Mouse (Mus musculus) forebrain, embryonic 11.5 days (tissue): ENCODE measurements around the gene Arhgef7. TPM values are rescaled to one million over a fixed set of nuclear protein-coding genes. Genes with fewer than 3 reads are reported as not detected.
A peak's percentile ranks its signal among the peaks of the same experiment; 100 is the strongest.

Experiments
- ATAC-seq: fragments of 200-750 bp; cut with Nextera tagmentation; replicated peaks from 2 replicates; pipeline ENCODE4 v1.8.0; 2017; ENCODE audit warnings: moderate TSS enrichment; ENCODE audit not compliant: low FRiP score
- DNase-seq: peaks from one replicate; pipeline ENCODE4 v3.0.0-alpha.2; 2017; ENCODE audit warnings: low spot score
- H3K27ac ChIP-seq: fragments of 300-500 bp; sonication (generic); 2 replicates; pipeline ENCODE4 v1.5.1; 2014; ENCODE audit warnings: low read depth, low read length
- H3K27me3 ChIP-seq: fragments of 300-500 bp; sonication (generic); 2 replicates; pipeline ENCODE4 v1.6.1; 2014; ENCODE audit warnings: mild to moderate bottlenecking, low read length, mixed read lengths; ENCODE audit not compliant: control insufficient read depth, insufficient read depth
- H3K36me3 ChIP-seq: fragments of 300-500 bp; sonication (generic); 2 replicates; pipeline ENCODE4 v1.6.1; 2014; ENCODE audit warnings: mild to moderate bottlenecking, low read length, moderate library complexity, mixed read lengths; ENCODE audit not compliant: control insufficient read depth, insufficient read depth
- H3K4me1 ChIP-seq: fragments of 300-500 bp; sonication (generic); replicated peaks from 2 replicates; pipeline ENCODE4 v1.6.1; 2014; ENCODE audit warnings: low read length, mixed read lengths; ENCODE audit not compliant: control insufficient read depth, insufficient read depth
- H3K4me2 ChIP-seq: fragments of 300-500 bp; sonication (generic); 2 replicates; pipeline ENCODE4 v1.6.1; 2014; ENCODE audit warnings: low read depth, mild to moderate bottlenecking, low read length, moderate library complexity, mixed read lengths; ENCODE audit not compliant: severe bottlenecking
- H3K4me3 ChIP-seq: fragments of 300-500 bp; sonication (generic); 2 replicates; pipeline ENCODE4 v1.5.1; 2014; ENCODE audit warnings: low read depth, low read length
- H3K9ac ChIP-seq: fragments of 300-500 bp; sonication (generic); 2 replicates; pipeline ENCODE4 v1.6.1; 2014; ENCODE audit warnings: low read length
- H3K9me3 ChIP-seq: fragments of 300-500 bp; sonication (generic); 2 replicates; pipeline ENCODE4 v1.6.1; 2016; ENCODE audit warnings: low read length, mixed read lengths; ENCODE audit not compliant: control insufficient read depth
- WGBS: fragments of 180-500 bp; shearing (Covaris S2); extraction: QIAGEN DNeasy Blood & Tissue Kit; methylation state at CpG from one replicate; pipeline ENCODE4 v1.1.7; 2014; 5-methylcytosine and 5-hydroxymethylcytosine counted together
- polyA plus RNA-seq: library from polyadenylated mRNA; unstranded; fragments of >200 nt; fragmentation: Nextera tagmentation; extraction: Ambion mirVana; gene quantifications from 2 replicates; pipeline ENCODE4 v1.2.1, GENCODE M21; 2014

Arhgef7 gene
- polyA plus RNA-seq, 1 experiment from 2014 or later, result 81.9 TPM

DNA sequence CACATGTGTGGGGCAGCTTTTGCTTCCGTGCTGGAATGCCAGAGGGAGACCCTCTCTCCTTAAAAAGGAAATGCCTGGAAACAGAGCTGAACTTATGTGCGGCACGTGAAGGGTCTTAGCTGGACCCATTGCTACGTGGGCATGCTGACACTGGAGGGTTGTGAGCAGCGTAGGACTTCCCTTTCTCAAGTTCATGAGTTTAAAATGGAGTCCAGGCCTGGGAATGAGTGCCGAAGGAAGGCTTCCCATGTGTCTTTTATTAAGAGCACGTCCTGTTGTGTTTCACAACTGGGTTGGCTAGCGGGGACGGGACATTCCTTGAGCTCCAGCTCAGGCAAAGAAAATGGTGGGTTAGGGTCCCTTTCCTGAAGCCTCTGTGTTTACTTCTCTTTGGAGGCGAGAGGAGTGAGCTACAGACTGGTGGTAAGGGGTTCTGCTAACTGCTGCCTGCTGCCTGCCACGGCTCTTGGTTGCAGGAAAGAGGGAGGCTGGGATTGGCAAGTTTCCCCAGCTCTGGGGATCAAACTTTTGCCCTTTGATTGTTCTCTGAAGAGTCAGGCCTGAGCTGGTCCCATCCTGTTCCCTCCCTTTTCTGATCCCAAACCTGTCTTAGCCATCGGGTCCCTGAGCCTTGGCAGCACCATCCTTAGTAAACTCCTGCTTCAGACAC is 2.9 kb downstream of the Arhgef7 start:
- DNase-seq (no peak), ATAC-seq (no peak)
- Histone ChIP-seq H3K27me3 (peaks cover 5% of the 10 kb centered on the region; the same call in 1 of the 2 replicates), H3K9me3 (no peaks in the 10 kb centered on the region), H3K27ac (no peak overlapping the region), H3K36me3 (no peaks in the 10 kb centered on the region; the same call in 1 of the 2 replicates), H3K4me2 (peak overlapping the region; percentile 3; the same call in 1 of the 2 replicates), H3K4me1 (peaks cover 13% of the 10 kb centered on the region), H3K4me3 (no peak overlapping the region), H3K9ac (peak overlapping the region; percentile 1)
- WGBS, result 64% methylated on average over 12 of the region's 12 CpGs

DNA sequence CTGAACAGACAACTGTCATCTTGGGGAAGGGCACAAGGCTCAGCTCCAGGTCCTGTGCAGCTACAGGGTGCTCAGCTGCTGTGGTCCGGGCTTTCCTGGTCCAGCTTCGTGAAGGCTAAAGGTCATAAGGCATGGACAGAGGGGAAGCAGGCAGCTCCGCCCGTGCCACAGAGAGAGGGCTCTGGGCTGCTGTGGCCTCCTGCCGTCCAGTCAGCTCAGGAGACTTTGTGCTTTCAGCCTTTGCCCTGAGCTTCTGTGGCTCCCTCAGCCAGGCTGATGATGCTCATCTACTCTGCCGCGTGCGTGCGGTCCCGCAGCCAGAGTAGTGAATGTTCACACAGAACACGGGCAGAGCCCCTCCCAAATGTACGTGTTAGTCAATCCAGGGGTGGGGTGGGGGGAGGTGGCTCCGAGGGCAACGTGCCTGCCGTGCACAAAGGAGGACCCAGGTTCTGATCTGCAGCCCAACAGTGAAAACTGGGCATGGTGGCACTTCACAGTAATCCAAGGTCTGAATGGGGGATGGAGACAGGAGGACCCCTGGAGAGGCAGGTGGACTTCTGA is 8.2 kb downstream of the Arhgef7 start:
- no peak overlapping the region for H3K4me3 ChIP-seq
- no peaks in the 10 kb centered on the region; the same call in 1 of the 2 replicates for H3K36me3 ChIP-seq
- no peak overlapping the region for H3K4me2 ChIP-seq
- no peak overlapping the region for H3K9ac ChIP-seq
- no peak overlapping the region for H3K27ac ChIP-seq
- H3K9me3 ChIP-seq, result no peaks in the 10 kb centered on the region
- no peaks in the 10 kb centered on the region for H3K27me3 ChIP-seq
- 85% methylated on average over 15 of the region's 15 CpGs for WGBS
- DNase-seq, result no peak
- no peak for ATAC-seq
- no peaks in the 10 kb centered on the region; the same call in 1 of the 2 replicates for H3K4me1 ChIP-seq

DNA sequence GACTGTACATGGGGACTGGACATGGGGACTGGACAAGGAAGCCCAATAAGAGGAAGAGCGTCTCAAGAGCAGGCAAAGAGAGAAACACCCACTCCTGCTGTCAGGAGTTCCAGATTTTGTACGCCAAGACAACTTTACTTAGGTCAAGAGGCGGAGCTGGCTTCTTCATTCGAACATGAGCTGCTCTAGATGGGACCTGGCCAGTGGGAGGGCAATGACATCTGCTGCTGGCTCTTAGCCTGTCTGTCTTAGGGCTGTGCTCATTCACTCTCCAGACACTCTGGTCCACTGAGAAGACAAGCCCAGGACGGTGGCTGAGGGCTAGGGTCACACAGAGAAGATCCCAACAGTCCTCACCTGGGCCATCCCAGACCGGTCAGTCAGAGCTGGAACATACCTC is 9.6 kb downstream of the Arhgef7 start:
- WGBS, result 94% methylated on average over 6 of the region's 6 CpGs
- H3K27me3 ChIP-seq, result no peaks in the 10 kb centered on the region
- H3K27ac ChIP-seq, result no peak overlapping the region
- H3K9ac ChIP-seq, result no peak overlapping the region
- no peaks in the 10 kb centered on the region for H3K9me3 ChIP-seq
- no peaks in the 10 kb centered on the region; the same call in 1 of the 2 replicates for H3K36me3 ChIP-seq
- ATAC-seq (no peak), DNase-seq (no peak)
- no peak overlapping the region for H3K4me2 ChIP-seq
- no peaks in the 10 kb centered on the region for H3K4me1 ChIP-seq
- no peak overlapping the region for H3K4me3 ChIP-seq

DNA sequence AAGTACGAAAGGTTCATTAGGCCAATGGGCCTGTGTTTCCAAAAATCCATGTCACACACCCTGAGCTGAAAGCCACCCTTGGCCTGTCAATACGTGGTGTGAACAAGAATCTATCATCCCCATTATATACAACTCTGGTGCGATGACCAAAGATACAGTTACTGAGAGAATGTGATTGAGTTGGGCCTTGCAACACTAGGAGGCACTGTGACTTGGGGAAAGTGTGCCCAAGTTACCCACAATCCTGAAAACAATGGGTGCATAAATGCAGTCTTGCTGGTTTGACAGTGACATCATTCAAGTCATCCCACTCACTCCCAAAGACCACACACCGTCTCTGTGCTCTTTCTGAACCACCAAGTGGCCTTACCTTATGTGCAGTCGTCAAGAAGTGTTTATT is 11.6 kb downstream of the Arhgef7 start:
- Histone ChIP-seq H3K9me3 (no peaks in the 10 kb centered on the region), H3K4me1 (no peaks in the 10 kb centered on the region), H3K4me2 (no peak overlapping the region), H3K27me3 (no peaks in the 10 kb centered on the region), H3K4me3 (no peak overlapping the region), H3K36me3 (no peaks in the 10 kb centered on the region; the same call in 1 of the 2 replicates), H3K9ac (no peak overlapping the region), H3K27ac (no peak overlapping the region)
- no peak for DNase-seq
- ATAC-seq, result no peak
- 86% methylated on average over 5 of the region's 5 CpGs for WGBS

DNA sequence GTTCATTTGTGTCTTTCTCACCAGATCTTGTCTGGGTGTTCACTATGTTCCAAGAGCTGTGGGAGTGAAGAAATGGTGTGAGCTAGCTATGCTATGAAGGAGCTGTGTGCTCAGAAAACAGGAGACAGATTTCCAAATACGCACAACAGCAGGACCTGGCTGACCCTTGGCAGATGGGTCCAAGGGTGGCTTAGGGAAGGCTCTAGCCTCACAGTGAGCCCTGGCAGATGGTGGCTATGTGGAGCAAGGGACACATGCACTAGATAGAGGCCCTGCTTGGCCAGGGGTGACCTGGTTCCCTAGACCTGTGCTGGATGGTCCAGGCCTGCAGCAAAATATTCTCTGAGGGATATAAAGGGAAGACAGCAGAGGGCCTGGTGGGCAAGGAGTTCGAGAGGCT is 13.3 kb downstream of the Arhgef7 start:
- H3K9me3 ChIP-seq, result no peaks in the 10 kb centered on the region
- no peak overlapping the region for H3K4me2 ChIP-seq
- no peak overlapping the region for H3K9ac ChIP-seq
- no peaks in the 10 kb centered on the region; the same call in 1 of the 2 replicates for H3K36me3 ChIP-seq
- DNase-seq (no peak), ATAC-seq (no peak)
- H3K4me3 ChIP-seq, result no peak overlapping the region
- H3K4me1 ChIP-seq, result no peaks in the 10 kb centered on the region
- H3K27ac ChIP-seq, result no peak overlapping the region
- WGBS, result 93% methylated on average over 2 of the region's 2 CpGs
- H3K27me3 ChIP-seq, result no peaks in the 10 kb centered on the region

DNA sequence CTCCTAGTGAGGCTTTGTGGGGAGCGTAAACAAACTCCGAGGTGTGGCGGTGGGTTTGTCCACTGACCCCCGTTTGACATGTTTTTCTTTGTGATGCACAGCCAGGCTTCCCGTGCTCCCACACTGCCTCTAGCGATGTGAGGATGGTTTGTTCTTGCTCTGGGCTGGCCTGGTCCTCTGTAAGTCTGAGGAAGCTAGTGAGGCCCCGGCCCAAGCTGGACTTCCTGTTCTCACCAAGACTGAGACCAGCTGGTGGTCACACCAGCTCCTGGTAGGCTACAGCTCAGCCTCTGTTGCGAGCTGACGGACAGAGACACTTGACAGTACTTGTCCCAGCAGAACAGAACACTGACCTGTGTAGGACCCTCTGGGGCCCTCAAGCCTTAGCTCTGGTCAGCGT is 16.1 kb downstream of the Arhgef7 start:
- ATAC-seq, result no peak
- no peak overlapping the region for H3K4me3 ChIP-seq
- 85% methylated on average over 10 of the region's 10 CpGs for WGBS
- no peak for DNase-seq
- no peak overlapping the region for H3K4me2 ChIP-seq
- H3K9me3 ChIP-seq, result no peaks in the 10 kb centered on the region
- no peak overlapping the region for H3K9ac ChIP-seq
- no peaks in the 10 kb centered on the region for H3K4me1 ChIP-seq
- no peaks in the 10 kb centered on the region for H3K36me3 ChIP-seq
- H3K27me3 ChIP-seq, result no peaks in the 10 kb centered on the region
- no peak overlapping the region for H3K27ac ChIP-seq

DNA sequence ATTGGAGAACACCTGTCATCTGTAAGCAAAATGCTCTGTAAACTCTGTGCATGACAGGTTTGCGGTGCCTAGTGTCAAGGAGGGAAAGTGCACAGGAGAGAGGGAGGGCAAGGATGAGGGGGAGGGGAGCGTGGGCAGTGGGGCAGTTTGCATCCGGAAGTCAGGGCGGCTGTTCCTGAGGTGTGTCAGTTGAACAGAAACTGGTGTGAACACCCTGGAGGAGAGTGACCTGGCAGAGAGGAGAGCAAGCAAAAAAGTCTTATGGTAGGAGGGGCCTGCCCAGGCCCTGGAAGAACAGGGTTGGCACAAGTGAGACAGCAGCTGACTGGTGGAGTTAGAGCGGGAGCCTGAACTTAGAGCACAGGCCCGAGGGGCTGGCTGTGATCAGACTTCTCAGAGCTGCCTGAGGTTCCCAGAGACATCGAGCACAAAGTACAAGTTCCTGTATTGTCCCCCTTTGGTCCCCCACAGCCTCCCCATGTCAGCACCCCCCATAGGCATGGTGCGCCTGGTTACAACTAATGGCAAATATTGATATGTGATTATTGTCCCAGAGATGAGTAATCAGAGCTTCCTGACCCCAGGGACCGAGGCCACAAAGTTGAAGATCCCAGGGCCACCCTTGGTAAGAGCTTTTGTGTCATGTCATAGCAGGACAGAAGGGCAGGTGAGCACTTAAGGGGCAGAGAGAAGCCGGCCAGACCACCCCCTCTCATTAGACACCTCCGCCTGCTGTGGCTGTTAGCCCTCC is 19.5 kb downstream of the Arhgef7 start:
- Histone ChIP-seq H3K9ac (no peak overlapping the region), H3K4me2 (no peak overlapping the region), H3K27me3 (no peaks in the 10 kb centered on the region), H3K36me3 (no peaks in the 10 kb centered on the region), H3K4me3 (no peak overlapping the region), H3K4me1 (no peaks in the 10 kb centered on the region), H3K27ac (no peak overlapping the region), H3K9me3 (no peaks in the 10 kb centered on the region)
- no peak for ATAC-seq
- DNase-seq, result no peak
- 85% methylated on average over 11 of the region's 11 CpGs for WGBS

DNA sequence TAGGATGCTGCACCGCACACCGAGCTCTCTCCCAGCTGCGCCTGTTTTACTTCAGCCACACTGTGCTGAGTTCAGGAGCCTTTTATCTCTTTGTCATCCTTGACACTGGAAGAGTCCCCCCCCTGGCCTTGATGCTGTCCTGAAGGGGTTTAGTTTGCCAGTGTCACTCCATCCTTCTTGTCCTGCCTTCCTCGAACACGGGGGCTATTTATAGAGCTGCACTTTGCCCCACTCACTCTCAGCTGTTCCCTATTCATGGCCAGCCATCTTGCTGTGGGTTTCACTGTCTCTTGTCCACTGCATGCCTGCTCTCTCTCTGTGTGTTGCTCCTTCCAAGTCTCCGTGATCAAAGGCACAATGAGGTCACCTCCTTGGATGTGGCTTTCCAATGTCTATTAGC is 22.0 kb downstream of the Arhgef7 start:
- no peak for ATAC-seq
- Histone ChIP-seq H3K27me3 (no peaks in the 10 kb centered on the region), H3K4me1 (no peaks in the 10 kb centered on the region), H3K9ac (no peak overlapping the region), H3K27ac (no peak overlapping the region), H3K36me3 (no peaks in the 10 kb centered on the region), H3K4me3 (no peak overlapping the region), H3K9me3 (no peaks in the 10 kb centered on the region), H3K4me2 (no peak overlapping the region)
- WGBS, result 75% methylated on average over 6 of the region's 6 CpGs
- DNase-seq, result no peak
